Mouse (Mus musculus) stomach, embryonic 16.5 days (tissue): ENCODE measurements around the gene Gm2075. TPM values are rescaled to one million over a fixed set of nuclear protein-coding genes. Genes with fewer than 3 reads are reported as not detected.

Experiments
- polyA plus RNA-seq: library from polyadenylated mRNA; unstranded; fragments of >200 nt; fragmentation: Nextera tagmentation; extraction: Ambion mirVana; gene quantifications from 2 replicates; pipeline ENCODE4 v1.2.1, GENCODE M21; 2015

Gene Gm2075
- polyA plus RNA-seq, 1 experiment from 2014 or later, result not detected

Other genes starting within 250 kb of the Gm2075 start
- gene Gm21319, start 236.1 kb upstream of the Gm2075 start, polyA plus RNA-seq, result not detected in 2 replicates
- gene Gm21936, start 216.3 kb upstream of the Gm2075 start, polyA plus RNA-seq, result not detected in 2 replicates
- not detected in 2 replicates for gene BB287469, start 195.3 kb upstream of the Gm2075 start, polyA plus RNA-seq
- not detected in 2 replicates for gene Gm2001, start 169.5 kb upstream of the Gm2075 start, polyA plus RNA-seq
- not detected in 2 replicates for gene Gm2016, start 137.8 kb upstream of the Gm2075 start, polyA plus RNA-seq
- gene Gm2022, start 116.5 kb upstream of the Gm2075 start, polyA plus RNA-seq, result not detected in 2 replicates
- gene Gm2035, start 92.0 kb upstream of the Gm2075 start, polyA plus RNA-seq, result not detected in 2 replicates
- gene Gm2042, start 57.8 kb upstream of the Gm2075 start, polyA plus RNA-seq, result not detected in 2 replicates
- gene Gm6803, start 6.9 kb downstream of the Gm2075 start, polyA plus RNA-seq, result not detected in 2 replicates
- not detected in 2 replicates for gene Gm2056, start 15.2 kb downstream of the Gm2075 start, polyA plus RNA-seq
- gene Gm16368, start 71.8 kb downstream of the Gm2075 start, polyA plus RNA-seq, result not detected in 2 replicates
- not detected in 2 replicates for gene Gm10436, start 170.3 kb downstream of the Gm2075 start, polyA plus RNA-seq
- gene Gm8332, start 238.3 kb downstream of the Gm2075 start, polyA plus RNA-seq, result not detected in 2 replicates